Mouse (Mus musculus): ENCODE measurements around the gene Gm20765. TPM values are rescaled to one million over a fixed set of nuclear protein-coding genes. Genes with fewer than 3 reads are reported as not detected.
"Not testable (repeated sequence)": the region's sequence is repeated elsewhere in the genome, so short reads cannot be mapped to it uniquely, and the experiment has no call there.

Gene Gm20765
- total RNA-seq (2014; rRNA removed) (not detected in 2 replicates), polyA plus RNA-seq (2015; fragmentation: Nextera tagmentation; extraction: Ambion mirVana) (not detected in 2 replicates)

DNA sequence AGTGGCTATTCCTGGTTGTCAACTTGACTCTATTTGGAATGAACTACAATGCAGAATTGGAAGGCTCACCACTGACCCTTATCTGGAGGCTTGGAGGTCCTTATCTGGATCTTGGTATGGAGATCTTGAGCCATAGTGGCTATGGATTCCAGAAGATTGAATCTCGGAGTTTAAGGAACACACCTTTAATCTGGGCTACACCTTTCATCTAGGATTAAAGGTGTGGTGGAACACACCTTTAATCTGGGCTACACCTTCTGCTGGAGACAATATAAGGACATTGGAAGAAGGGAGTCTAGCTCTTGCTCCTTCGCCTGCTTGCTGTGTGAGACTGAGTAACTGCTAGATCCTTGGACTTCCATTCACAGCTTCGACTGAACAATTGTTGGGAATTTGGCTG, at the start of gene Gm20765:
Gm20765 (plus strand) TSS at position 301 of the 400 bp plus-strand sequence.
- not testable (repeated sequence) for ATAC-seq; H3K36me3 ChIP-seq (ENCODE audit: insufficient read depth); H3K4me3 ChIP-seq (ENCODE audit: low read depth, low read length); H3K4me2 ChIP-seq (ENCODE audit: low read depth); H3K27me3 ChIP-seq (ENCODE audit: insufficient read depth, low read length); H3K9me3 ChIP-seq (ENCODE audit: low read length); H3K27ac ChIP-seq (ENCODE audit: low read depth, low read length); DNase-seq; H3K4me1 ChIP-seq (ENCODE audit: insufficient read depth); H3K9ac ChIP-seq
- WGBS = no CpG with 5 or more reads among the region's 3 CpGs

DNA sequence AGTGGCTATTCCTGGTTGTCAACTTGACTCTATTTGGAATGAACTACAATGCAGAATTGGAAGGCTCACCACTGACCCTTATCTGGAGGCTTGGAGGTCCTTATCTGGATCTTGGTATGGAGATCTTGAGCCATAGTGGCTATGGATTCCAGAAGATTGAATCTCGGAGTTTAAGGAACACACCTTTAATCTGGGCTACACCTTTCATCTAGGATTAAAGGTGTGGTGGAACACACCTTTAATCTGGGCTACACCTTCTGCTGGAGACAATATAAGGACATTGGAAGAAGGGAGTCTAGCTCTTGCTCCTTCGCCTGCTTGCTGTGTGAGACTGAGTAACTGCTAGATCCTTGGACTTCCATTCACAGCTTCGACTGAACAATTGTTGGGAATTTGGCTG, 42.6 kb upstream of the Gm20765 start, which contains the start of gene Gm21293:
Gm21293 (plus strand) TSS at position 301 of the 400 bp plus-strand sequence.
- not testable (repeated sequence) for H3K27me3 ChIP-seq (ENCODE audit: insufficient read depth, low read length); H3K4me3 ChIP-seq (ENCODE audit: low read depth, low read length); H3K9ac ChIP-seq; H3K4me2 ChIP-seq (ENCODE audit: low read depth); H3K9me3 ChIP-seq (ENCODE audit: low read length); H3K36me3 ChIP-seq (ENCODE audit: insufficient read depth); ATAC-seq; H3K27ac ChIP-seq (ENCODE audit: low read depth, low read length); H3K4me1 ChIP-seq (ENCODE audit: insufficient read depth); DNase-seq
- WGBS = no CpG with 5 or more reads among the region's 3 CpGs

DNA sequence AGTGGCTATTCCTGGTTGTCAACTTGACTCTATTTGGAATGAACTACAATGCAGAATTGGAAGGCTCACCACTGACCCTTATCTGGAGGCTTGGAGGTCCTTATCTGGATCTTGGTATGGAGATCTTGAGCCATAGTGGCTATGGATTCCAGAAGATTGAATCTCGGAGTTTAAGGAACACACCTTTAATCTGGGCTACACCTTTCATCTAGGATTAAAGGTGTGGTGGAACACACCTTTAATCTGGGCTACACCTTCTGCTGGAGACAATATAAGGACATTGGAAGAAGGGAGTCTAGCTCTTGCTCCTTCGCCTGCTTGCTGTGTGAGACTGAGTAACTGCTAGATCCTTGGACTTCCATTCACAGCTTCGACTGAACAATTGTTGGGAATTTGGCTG, 34.1 kb upstream of the Gm20765 start, which contains the start of gene Gm6763:
Gm6763 (plus strand) TSS at position 301 of the 400 bp plus-strand sequence.
- H3K9ac ChIP-seq; H3K9me3 ChIP-seq (ENCODE audit: low read length): not testable (repeated sequence)
- WGBS = no CpG with 5 or more reads among the region's 3 CpGs

DNA sequence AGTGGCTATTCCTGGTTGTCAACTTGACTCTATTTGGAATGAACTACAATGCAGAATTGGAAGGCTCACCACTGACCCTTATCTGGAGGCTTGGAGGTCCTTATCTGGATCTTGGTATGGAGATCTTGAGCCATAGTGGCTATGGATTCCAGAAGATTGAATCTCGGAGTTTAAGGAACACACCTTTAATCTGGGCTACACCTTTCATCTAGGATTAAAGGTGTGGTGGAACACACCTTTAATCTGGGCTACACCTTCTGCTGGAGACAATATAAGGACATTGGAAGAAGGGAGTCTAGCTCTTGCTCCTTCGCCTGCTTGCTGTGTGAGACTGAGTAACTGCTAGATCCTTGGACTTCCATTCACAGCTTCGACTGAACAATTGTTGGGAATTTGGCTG, 25.6 kb upstream of the Gm20765 start, which contains the start of gene Gm8764:
Gm8764 (plus strand) TSS at position 301 of the 400 bp plus-strand sequence.
- not testable (repeated sequence) for H3K9ac ChIP-seq; H3K36me3 ChIP-seq (ENCODE audit: insufficient read depth); H3K27me3 ChIP-seq (ENCODE audit: insufficient read depth, low read length); H3K4me2 ChIP-seq (ENCODE audit: low read depth); H3K9me3 ChIP-seq (ENCODE audit: low read length); H3K4me3 ChIP-seq (ENCODE audit: low read depth, low read length); ATAC-seq; DNase-seq; H3K4me1 ChIP-seq (ENCODE audit: insufficient read depth); H3K27ac ChIP-seq (ENCODE audit: low read depth, low read length)
- no CpG with 5 or more reads among the region's 3 CpGs for WGBS

More for the DNA sequence above, 34.1 kb upstream of the Gm20765 start, which contains the start of gene Gm6763:
- H3K27ac ChIP-seq (ENCODE audit: low read depth, low read length); H3K27me3 ChIP-seq (ENCODE audit: insufficient read depth, low read length); H3K4me2 ChIP-seq (ENCODE audit: low read depth); H3K4me1 ChIP-seq (ENCODE audit: insufficient read depth); H3K36me3 ChIP-seq (ENCODE audit: insufficient read depth); DNase-seq; ATAC-seq; H3K4me3 ChIP-seq (ENCODE audit: low read depth, low read length): not testable (repeated sequence)

DNA sequence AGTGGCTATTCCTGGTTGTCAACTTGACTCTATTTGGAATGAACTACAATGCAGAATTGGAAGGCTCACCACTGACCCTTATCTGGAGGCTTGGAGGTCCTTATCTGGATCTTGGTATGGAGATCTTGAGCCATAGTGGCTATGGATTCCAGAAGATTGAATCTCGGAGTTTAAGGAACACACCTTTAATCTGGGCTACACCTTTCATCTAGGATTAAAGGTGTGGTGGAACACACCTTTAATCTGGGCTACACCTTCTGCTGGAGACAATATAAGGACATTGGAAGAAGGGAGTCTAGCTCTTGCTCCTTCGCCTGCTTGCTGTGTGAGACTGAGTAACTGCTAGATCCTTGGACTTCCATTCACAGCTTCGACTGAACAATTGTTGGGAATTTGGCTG, 17.1 kb upstream of the Gm20765 start, which contains the start of gene Gm21304:
Gm21304 (plus strand) TSS at position 301 of the 400 bp plus-strand sequence.
- H3K27ac ChIP-seq (ENCODE audit: low read depth, low read length); H3K36me3 ChIP-seq (ENCODE audit: insufficient read depth); H3K4me2 ChIP-seq (ENCODE audit: low read depth); H3K27me3 ChIP-seq (ENCODE audit: insufficient read depth, low read length); ATAC-seq; H3K9ac ChIP-seq; H3K4me3 ChIP-seq (ENCODE audit: low read depth, low read length); H3K9me3 ChIP-seq (ENCODE audit: low read length); DNase-seq; H3K4me1 ChIP-seq (ENCODE audit: insufficient read depth): not testable (repeated sequence)
- no CpG with 5 or more reads among the region's 3 CpGs for WGBS

DNA sequence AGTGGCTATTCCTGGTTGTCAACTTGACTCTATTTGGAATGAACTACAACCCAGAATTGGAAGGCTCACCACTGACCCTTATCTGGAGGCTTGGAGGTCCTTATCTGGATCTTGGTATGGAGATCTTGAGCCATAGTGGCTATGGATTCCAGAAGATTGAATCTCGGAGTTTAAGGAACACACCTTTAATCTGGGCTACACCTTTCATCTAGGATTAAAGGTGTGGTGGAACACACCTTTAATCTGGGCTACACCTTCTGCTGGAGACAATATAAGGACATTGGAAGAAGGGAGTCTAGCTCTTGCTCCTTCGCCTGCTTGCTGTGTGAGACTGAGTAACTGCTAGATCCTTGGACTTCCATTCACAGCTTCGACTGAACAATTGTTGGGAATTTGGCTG, 8.6 kb upstream of the Gm20765 start, which contains the start of gene Gm21312:
Gm21312 (plus strand) TSS at position 301 of the 400 bp plus-strand sequence.
- H3K4me2 ChIP-seq (ENCODE audit: low read depth); H3K36me3 ChIP-seq (ENCODE audit: insufficient read depth); H3K9me3 ChIP-seq (ENCODE audit: low read length); DNase-seq; H3K27ac ChIP-seq (ENCODE audit: low read depth, low read length); H3K4me1 ChIP-seq (ENCODE audit: insufficient read depth); H3K9ac ChIP-seq; ATAC-seq; H3K27me3 ChIP-seq (ENCODE audit: insufficient read depth, low read length); H3K4me3 ChIP-seq (ENCODE audit: low read depth, low read length): not testable (repeated sequence)
- no CpG with 5 or more reads among the region's 3 CpGs for WGBS

DNA sequence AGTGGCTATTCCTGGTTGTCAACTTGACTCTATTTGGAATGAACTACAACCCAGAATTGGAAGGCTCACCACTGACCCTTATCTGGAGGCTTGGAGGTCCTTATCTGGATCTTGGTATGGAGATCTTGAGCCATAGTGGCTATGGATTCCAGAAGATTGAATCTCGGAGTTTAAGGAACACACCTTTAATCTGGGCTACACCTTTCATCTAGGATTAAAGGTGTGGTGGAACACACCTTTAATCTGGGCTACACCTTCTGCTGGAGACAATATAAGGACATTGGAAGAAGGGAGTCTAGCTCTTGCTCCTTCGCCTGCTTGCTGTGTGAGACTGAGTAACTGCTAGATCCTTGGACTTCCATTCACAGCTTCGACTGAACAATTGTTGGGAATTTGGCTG, 8.4 kb downstream of the Gm20765 start, which contains the start of gene Gm4340:
Gm4340 (plus strand) TSS at position 301 of the 400 bp plus-strand sequence.
- not testable (repeated sequence) for DNase-seq; ATAC-seq; H3K27me3 ChIP-seq (ENCODE audit: insufficient read depth, low read length); H3K4me2 ChIP-seq (ENCODE audit: low read depth); H3K9me3 ChIP-seq (ENCODE audit: low read length); H3K4me3 ChIP-seq (ENCODE audit: low read depth, low read length); H3K9ac ChIP-seq; H3K36me3 ChIP-seq (ENCODE audit: insufficient read depth); H3K4me1 ChIP-seq (ENCODE audit: insufficient read depth); H3K27ac ChIP-seq (ENCODE audit: low read depth, low read length)
- WGBS = no CpG with 5 or more reads among the region's 3 CpGs

Measured in forebrain, postnatal 0 days (tissue).